Mouse (Mus musculus) olfactory bulb, adult 2 months (tissue): Measurements from ENCODE around the gene Mfsd4b1.

Experiments
- CTCF ChIP-seq: fragments of 200-500 bp; IDR thresholded peaks from 2 replicates; pipeline ENCODE4 v1.5.1; 2012; ENCODE audit warnings: low read depth, mild to moderate bottlenecking, low read length, moderate library complexity; ENCODE audit not compliant: insufficient read depth
- POLR2A ChIP-seq: fragments of 200-500 bp; IDR thresholded peaks from 2 replicates; pipeline ENCODE4 v1.6.1; 2012; ENCODE audit warnings: mild to moderate bottlenecking, low read depth, low read length, moderate library complexity; ENCODE audit not compliant: insufficient read depth

GRCm38 (mm10) chr10:40061926-40062325 lies 36.9 kb upstream of the Mfsd4b1 start:
- TF ChIP-seq POLR2A (no peak), CTCF (no peak)
